Mouse (Mus musculus) heart, adult 2 months (tissue): ENCODE data around the gene Ankrd11. TPM values are rescaled to one million over a fixed set of nuclear protein-coding genes. Genes with fewer than 3 reads are reported as not detected.

Source experiments
- DNase-seq, 2 experiments: peaks; one replicate each; pipeline ENCODE4 v3.0.0; 2021
- H3K27ac ChIP-seq: fragments of 200-600 bp; 2 replicates; pipeline ENCODE4 v1.8.1; 2022
- H3K27me3 ChIP-seq: fragments of 200-500 bp; 2 replicates; pipeline ENCODE4 v1.6.1; 2012; ENCODE audit warnings: mild to moderate bottlenecking, low read length, inconsistent platforms, mixed read lengths; ENCODE audit not compliant: control insufficient read depth, insufficient read depth
- H3K36me3 ChIP-seq: fragments of 200-500 bp; 2 replicates; pipeline ENCODE4 v1.6.1; 2012; ENCODE audit warnings: low read length, inconsistent platforms; ENCODE audit not compliant: control insufficient read depth, insufficient read depth
- H3K4me1 ChIP-seq: fragments of 200-500 bp; 2 replicates; pipeline ENCODE4 v1.6.1; 2011; ENCODE audit warnings: low read length; ENCODE audit not compliant: control insufficient read depth, insufficient read depth
- H3K4me3 ChIP-seq: fragments of 200-600 bp; 2 replicates; pipeline ENCODE4 v1.8.1; 2022
- H3K79me2 ChIP-seq: fragments of 200-500 bp; replicated peaks from 2 replicates; pipeline ENCODE4 v1.6.1; 2012; ENCODE audit warnings: mild to moderate bottlenecking, inconsistent platforms, low read length, moderate library complexity, mixed read lengths; ENCODE audit not compliant: control insufficient read depth, insufficient read depth
- H3K9ac ChIP-seq: fragments of 200-500 bp; 2 replicates; pipeline ENCODE4 v1.6.1; 2012; ENCODE audit warnings: low read depth, mild to moderate bottlenecking, control low read depth, inconsistent platforms, low read length, mixed read lengths
- CTCF ChIP-seq: fragments of 200-600 bp; IDR thresholded peaks from 2 replicates; pipeline ENCODE4 v1.8.1; 2022; ENCODE audit warnings: antibody characterized with exemption, mild to moderate bottlenecking, moderate library complexity
- EP300 ChIP-seq: fragments of 200-500 bp; IDR thresholded peaks from 2 replicates; pipeline ENCODE4 v1.6.1; 2011; ENCODE audit warnings: low read depth, low read length, control low read depth; ENCODE audit not compliant: insufficient read depth
- POLR2A ChIP-seq: fragments of 200-500 bp; IDR thresholded peaks from 2 replicates; pipeline ENCODE4 v1.6.1; 2011; ENCODE audit warnings: mild to moderate bottlenecking, low read depth, low read length, control low read depth; ENCODE audit not compliant: insufficient read depth
- WGBS: fragments of 180-500 bp; shearing (Covaris S2); methylation state at CpG from one replicate; pipeline ENCODE4 v1.1.7; 2018; 5-methylcytosine and 5-hydroxymethylcytosine counted together
- intact Hi-C: fragments of 180-260 bp; cut with DNase I; formaldehyde crosslinking; loops from one replicate; pipeline ENCODE4 v1.15.1; 2025
- polyA plus RNA-seq: library from polyadenylated mRNA; depleted of rRNA; stranded (reverse); fragments of >200 nt; gene quantifications from 2 replicates; pipeline ENCODE4 v1.2.3, GENCODE M21; 2012
- total RNA-seq, 2 experiments: library from RNA; stranded (reverse); gene quantifications; 2 replicates each; pipeline ENCODE4 v1.2.3; 2021

Gene Ankrd11
- total and polyA plus RNA-seq, 3 experiments: 34.4 to 76.3 (median 68.0) TPM

DNA sequence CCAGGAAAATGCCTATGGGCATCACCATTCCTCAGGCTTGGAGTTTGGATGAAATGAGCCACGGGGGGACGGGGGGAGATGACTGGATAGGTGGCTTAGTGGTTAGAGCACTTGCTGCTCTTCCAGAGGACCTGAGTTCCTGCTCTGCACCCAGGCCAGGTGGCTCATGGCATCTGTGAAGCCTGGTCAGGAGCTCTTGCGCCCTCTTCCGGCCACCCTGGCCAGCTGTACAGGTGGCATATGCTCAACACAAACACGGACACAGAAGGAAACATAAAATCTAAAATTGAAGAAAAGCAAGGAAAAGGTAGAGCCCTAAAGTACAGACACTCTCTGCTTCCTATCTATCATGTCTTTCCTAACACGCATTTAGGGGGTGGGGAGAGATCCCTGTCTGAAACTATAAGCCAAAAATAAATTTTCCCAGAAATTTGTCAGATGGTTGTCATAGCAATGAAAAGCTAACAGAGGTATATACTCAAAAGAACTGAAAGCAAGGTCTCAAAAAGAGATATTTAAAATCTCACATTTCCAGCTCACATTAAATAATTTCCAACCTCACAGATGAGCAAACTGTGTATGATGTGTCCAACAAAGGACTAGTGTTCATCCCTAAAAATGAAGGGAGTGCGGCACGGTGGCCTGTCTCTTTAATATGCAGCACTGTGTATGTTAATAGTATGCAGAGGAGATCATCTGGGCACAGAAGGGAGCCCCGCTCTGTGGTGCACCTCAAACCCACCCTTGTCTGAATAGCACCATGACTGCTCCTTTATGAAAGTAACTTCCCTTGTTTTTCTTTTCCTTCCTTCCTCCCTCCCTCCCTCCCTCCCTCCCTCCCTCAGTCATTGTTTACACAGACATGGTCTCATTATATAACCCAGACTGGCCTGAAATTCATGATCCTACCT is 99.0 kb downstream of the Ankrd11 start:
- no peak overlapping the region for H3K4me3 ChIP-seq
- no peak for DNase-seq
- peaks cover 18% of the 10 kb centered on the region for H3K4me1 ChIP-seq
- peaks cover 12% of the 10 kb centered on the region for H3K36me3 ChIP-seq
- 66% methylated on average over 9 of the region's 9 CpGs for WGBS
- H3K9ac ChIP-seq: no peak overlapping the region
- H3K79me2 ChIP-seq: peaks cover 19% of the 10 kb centered on the region
- TF ChIP-seq CTCF (peak; percentile 54), POLR2A (no peak)
- no peaks in the 10 kb centered on the region for H3K27me3 ChIP-seq
- H3K27ac ChIP-seq: no peak overlapping the region
- intact Hi-C loops: no loop called here

DNA sequence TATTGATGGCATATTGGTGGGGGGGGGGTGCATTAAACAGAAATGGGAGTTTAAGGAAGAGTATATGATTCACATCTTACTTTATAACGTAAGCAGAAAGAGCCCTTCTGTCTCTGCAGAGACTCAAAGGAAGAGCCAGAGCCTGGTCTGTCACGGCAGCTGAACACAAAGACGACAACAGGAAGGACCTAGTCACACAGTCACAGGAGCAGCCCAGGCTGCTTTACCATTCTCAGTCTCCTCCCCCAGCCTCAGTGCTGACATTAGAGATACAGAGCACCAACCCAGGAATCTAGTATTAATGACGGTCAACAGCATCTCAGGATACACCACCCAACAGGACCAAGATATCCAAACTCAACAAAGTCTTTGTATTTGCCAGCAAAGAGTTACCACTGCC is 103.5 kb downstream of the Ankrd11 start:
- DNase-seq: peak in 1 of 2 experiments; percentile 53

DNA sequence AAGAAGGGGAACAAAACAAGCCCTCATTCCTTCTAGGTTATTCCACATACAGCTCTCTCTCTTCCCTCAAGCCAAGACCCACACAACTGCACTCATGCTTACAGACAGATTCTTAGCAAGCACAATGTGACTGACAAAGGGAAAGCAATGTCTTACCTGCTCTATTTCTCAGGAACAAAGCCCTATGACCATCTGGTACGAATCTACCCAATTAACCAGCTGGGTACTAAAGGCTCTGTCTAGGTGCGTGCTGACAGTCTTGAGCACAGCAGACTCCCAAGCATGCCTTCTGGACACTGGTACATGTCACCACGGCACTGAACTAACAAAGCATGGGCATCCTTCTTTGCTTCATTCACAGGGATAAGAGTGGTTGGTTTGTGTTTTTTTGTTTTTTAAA is 103.9 kb downstream of the Ankrd11 start:
- peaks cover 25% of the 10 kb centered on the region for H3K36me3 ChIP-seq
- H3K9ac ChIP-seq: 0 out of 2 replicates have a peak overlapping the region, but pooled peaks have one; percentile 10
- peaks cover 23% of the 10 kb centered on the region for H3K4me1 ChIP-seq
- DNase-seq: no peak
- H3K27me3 ChIP-seq: no peaks in the 10 kb centered on the region
- peaks cover 17% of the 10 kb centered on the region for H3K79me2 ChIP-seq
- no peak for TF ChIP-seq EP300
- WGBS: 58% methylated on average over 3 of the region's 3 CpGs
- peak overlapping the region; percentile 5; the same call in 1 of the 2 replicates for H3K27ac ChIP-seq
- intact Hi-C loops: no loop called here
- no peak overlapping the region for H3K4me3 ChIP-seq

More for the DNA sequence above, 103.5 kb downstream of the Ankrd11 start:
- Histone ChIP-seq H3K9ac (no peak overlapping the region), H3K79me2 (peaks cover 17% of the 10 kb centered on the region), H3K36me3 (peaks cover 25% of the 10 kb centered on the region), H3K27me3 (no peaks in the 10 kb centered on the region), H3K4me1 (peaks cover 20% of the 10 kb centered on the region), H3K27ac (peak overlapping the region; percentile 30), H3K4me3 (no peak overlapping the region)
- WGBS: 25% methylated on average over 4 of the region's 4 CpGs
- intact Hi-C loops: no loop called here
- TF ChIP-seq POLR2A (no peak), EP300 (no peak), CTCF (no peak)

DNA sequence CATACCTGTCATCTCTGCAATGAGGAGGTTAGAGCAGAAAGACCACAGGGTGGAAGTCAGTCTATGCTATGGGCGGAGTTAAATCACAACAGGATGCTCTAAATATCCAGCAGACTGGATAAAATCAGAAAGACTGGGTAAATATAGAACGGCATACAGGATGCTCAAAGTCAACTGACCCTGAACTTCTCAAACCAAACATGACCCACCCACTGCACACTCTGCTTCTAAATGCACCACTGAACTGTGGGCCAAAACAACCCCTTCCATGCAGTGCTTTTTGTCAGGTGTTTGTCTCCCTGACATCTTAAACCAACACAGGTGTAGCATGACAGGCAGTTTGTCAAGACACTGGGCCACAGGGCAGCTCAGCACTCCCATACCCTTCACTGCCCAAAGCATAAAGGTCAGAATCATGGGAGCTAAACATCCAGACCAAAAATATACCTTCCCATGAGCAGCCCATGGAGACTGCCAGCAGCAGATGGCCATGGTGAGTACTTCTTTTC is 104.5 kb downstream of the Ankrd11 start:
- no peak for DNase-seq
- peaks cover 25% of the 10 kb centered on the region for H3K36me3 ChIP-seq
- peaks cover 25% of the 10 kb centered on the region for H3K4me1 ChIP-seq
- TF ChIP-seq CTCF (no peak), POLR2A (no peak), EP300 (no peak)
- H3K4me3 ChIP-seq: no peak overlapping the region
- H3K27me3 ChIP-seq: no peaks in the 10 kb centered on the region
- peaks cover 15% of the 10 kb centered on the region for H3K79me2 ChIP-seq
- 29% methylated on average over 2 of the region's 2 CpGs for WGBS
- intact Hi-C loops: no loop called here
- H3K27ac ChIP-seq: no peak overlapping the region; the same call in 1 of the 2 replicates
- no peak overlapping the region for H3K9ac ChIP-seq

DNA sequence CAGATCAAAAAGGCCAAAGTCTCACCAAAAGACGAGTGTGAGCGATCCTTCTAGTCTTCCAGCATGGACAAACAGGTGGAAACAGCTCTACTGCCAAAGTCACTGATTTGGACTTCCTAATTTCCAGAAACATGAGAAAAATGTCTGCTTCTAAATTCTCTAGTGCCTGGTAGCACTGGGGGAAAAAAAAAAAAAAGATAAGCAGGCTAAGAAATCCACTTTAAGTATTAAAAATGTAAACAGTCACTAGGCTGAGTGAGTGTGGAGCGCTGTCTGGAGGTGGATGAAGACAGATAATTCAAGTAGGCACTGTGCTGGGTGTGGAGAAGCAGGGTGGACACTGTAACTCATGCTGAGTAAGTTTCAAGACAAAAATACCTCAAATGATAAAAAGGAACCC is 106.2 kb downstream of the Ankrd11 start:
- no peak overlapping the region for H3K4me3 ChIP-seq
- peaks cover 25% of the 10 kb centered on the region for H3K36me3 ChIP-seq
- H3K79me2 ChIP-seq: peaks cover 15% of the 10 kb centered on the region
- no peak for DNase-seq
- H3K27ac ChIP-seq: no peak overlapping the region
- intact Hi-C loops: no loop called here
- 69% methylated on average over 3 of the region's 3 CpGs for WGBS
- TF ChIP-seq EP300 (no peak), CTCF (no peak), POLR2A (no peak)
- H3K27me3 ChIP-seq: no peaks in the 10 kb centered on the region
- H3K4me1 ChIP-seq: peaks cover 33% of the 10 kb centered on the region
- no peak overlapping the region for H3K9ac ChIP-seq

DNA sequence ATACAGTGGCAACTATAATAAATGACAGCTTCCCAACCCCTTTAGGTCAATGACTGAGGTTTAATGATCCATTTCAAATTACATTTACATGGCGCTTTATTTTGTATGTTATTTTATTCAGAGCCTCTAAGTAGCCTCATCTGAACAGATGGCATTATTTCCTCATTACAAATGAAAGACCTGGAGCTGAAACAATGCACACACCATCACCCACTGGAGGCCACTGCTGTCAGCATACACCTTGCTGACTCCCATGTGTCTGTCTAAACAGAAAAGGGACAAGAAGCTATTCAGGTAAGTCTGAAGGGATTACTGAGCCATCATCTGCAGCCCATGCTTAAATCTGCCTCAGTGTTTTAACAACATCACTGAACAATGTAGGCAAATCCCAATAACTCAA is 107.0 kb downstream of the Ankrd11 start:
- peaks cover 33% of the 10 kb centered on the region for H3K4me1 ChIP-seq
- DNase-seq: no peak
- H3K36me3 ChIP-seq: peaks cover 26% of the 10 kb centered on the region
- WGBS: 95% methylated on average over 1 of the region's 1 CpGs
- no peak for TF ChIP-seq POLR2A
- no peaks in the 10 kb centered on the region for H3K27me3 ChIP-seq
- H3K9ac ChIP-seq: no peak overlapping the region
- H3K27ac ChIP-seq: no peak overlapping the region
- intact Hi-C loops: no loop called here
- no peak overlapping the region for H3K4me3 ChIP-seq
- H3K79me2 ChIP-seq: peaks cover 13% of the 10 kb centered on the region
